Comparison of ENCODE assay signal across 19 mouse cellular contexts in genomic region chr6:134782900-134783299, GRCm38 (mm10).
"Had no signal": no experiment of that assay in that cellular context is flagged by ENCODE, and none has a peak within 500 bp of the region (broad histone marks: within the 10 kb centered on the region; RNA-seq: fewer than 3 reads in every experiment).

No protein-coding gene starts in this region.

- H3K27ac ChIP-seq: kidney, postnatal 0 days; left cerebral cortex, adult 2 months; lung, embryonic 15.5 days; stomach, postnatal 0 days had no signal

- H3K9me3 ChIP-seq: liver, embryonic 13.5 days; lung, embryonic 15.5 days had no signal

- H3K36me3 ChIP-seq: liver, embryonic 13.5 days; lung, embryonic 15.5 days had no signal

- DNase-seq: kidney, adult 2 months; kidney, postnatal 25 days; liver, embryonic 13.5 days; lung, adult 18-20 months; lung, postnatal 10 days; lung, postnatal 36 days; right cerebral cortex, adult 18-20 months; right cerebral cortex, postnatal 14 days; right cerebral cortex, postnatal 4 days; thymus, adult 2 months; thymus, postnatal 14 days; thymus, postnatal 4 days had no signal

- H3K4me3 ChIP-seq: left cerebral cortex, adult 2 months; liver, embryonic 13.5 days; lung, embryonic 15.5 days had no signal

- ATAC-seq: intestine, postnatal 0 days; midbrain, embryonic 16.5 days had no signal

- H3K27me3 ChIP-seq: liver, embryonic 13.5 days; lung, embryonic 15.5 days had no signal

- H3K9ac ChIP-seq: liver, embryonic 13.5 days; lung, embryonic 15.5 days had no signal

- H3K4me2 ChIP-seq: lung, embryonic 15.5 days; midbrain, embryonic 11.5 days had no signal

- H3K4me1 ChIP-seq: lung, embryonic 15.5 days had no signal
